Mouse (Mus musculus) midbrain, embryonic 13.5 days (tissue): ENCODE data around the gene Lce1j. TPM values are rescaled to one million over a fixed set of nuclear protein-coding genes. Genes with fewer than 3 reads are reported as not detected.

Source experiments
- polyA plus RNA-seq: library from polyadenylated mRNA; unstranded; fragments of >200 nt; fragmentation: Nextera tagmentation; extraction: Ambion mirVana; gene quantifications from 2 replicates; pipeline ENCODE4 v1.2.1, GENCODE M21; 2015

Lce1j gene
- polyA plus RNA-seq, 1 experiment from 2014 or later = not detected

Other genes with a start within 250 kb of the Lce1j start
- gene Ivl, start 216.8 kb downstream of the Lce1j start, polyA plus RNA-seq = not detected in 2 replicates
- gene Smcp, start 201.5 kb downstream of the Lce1j start, polyA plus RNA-seq = not detected in 2 replicates
- not detected in 2 replicates for gene 2210017I01Rik, start 183.0 kb downstream of the Lce1j start, polyA plus RNA-seq
- gene Lce6a, start 168.9 kb downstream of the Lce1j start, polyA plus RNA-seq = not detected in 2 replicates
- gene Lce1a1, start 142.2 kb downstream of the Lce1j start, polyA plus RNA-seq = not detected in 2 replicates
- gene Lce1b, start 133.6 kb downstream of the Lce1j start, polyA plus RNA-seq = not detected in 2 replicates
- gene Lce1a2, start 120.2 kb downstream of the Lce1j start, polyA plus RNA-seq = not detected in 2 replicates
- not detected in 2 replicates for gene Lce1c, start 111.3 kb downstream of the Lce1j start, polyA plus RNA-seq
- not detected in 2 replicates for gene Lce1d, start 103.3 kb downstream of the Lce1j start, polyA plus RNA-seq
- gene Lce1e, start 81.4 kb downstream of the Lce1j start, polyA plus RNA-seq = not detected in 2 replicates
- not detected in 2 replicates for gene Lce1f, start 70.2 kb downstream of the Lce1j start, polyA plus RNA-seq
- not detected in 2 replicates for gene Gm38119, start 51.4 kb downstream of the Lce1j start, polyA plus RNA-seq
- gene Lce1g, start 38.2 kb downstream of the Lce1j start, polyA plus RNA-seq = not detected in 2 replicates
- not detected in 2 replicates for gene Lce1h, start 25.4 kb downstream of the Lce1j start, polyA plus RNA-seq
- gene Lce1i, start 11.6 kb downstream of the Lce1j start, polyA plus RNA-seq = not detected in 2 replicates
- gene Lce1k, start 17.4 kb upstream of the Lce1j start, polyA plus RNA-seq = not detected in 2 replicates
- not detected in 2 replicates for gene Kprp, start 36.7 kb upstream of the Lce1j start, polyA plus RNA-seq
- gene Lce1l, start 60.8 kb upstream of the Lce1j start, polyA plus RNA-seq = not detected in 2 replicates
- gene 2310050C09Rik, start 79.7 kb upstream of the Lce1j start, polyA plus RNA-seq = not detected in 2 replicates
- not detected in 2 replicates for gene Lce3a, start 135.7 kb upstream of the Lce1j start, polyA plus RNA-seq
- gene Lce3b, start 142.5 kb upstream of the Lce1j start, polyA plus RNA-seq = not detected in 2 replicates
- gene Lce3c, start 154.0 kb upstream of the Lce1j start, polyA plus RNA-seq = not detected in 2 replicates
- not detected in 2 replicates for gene Lce3d, start 166.9 kb upstream of the Lce1j start, polyA plus RNA-seq
- not detected in 2 replicates for gene Lce3e, start 176.5 kb upstream of the Lce1j start, polyA plus RNA-seq
- not detected in 2 replicates for gene Lce3f, start 201.7 kb upstream of the Lce1j start, polyA plus RNA-seq
- gene Crct1, start 225.2 kb upstream of the Lce1j start, polyA plus RNA-seq = 0.30 and 0.31 TPM in 2 replicates
- gene Lce1m, start 228.5 kb upstream of the Lce1j start, polyA plus RNA-seq = not detected in 2 replicates